Mouse (Mus musculus): Measurements from ENCODE around the gene Pld6. TPM values are rescaled to one million over a fixed set of nuclear protein-coding genes. Genes with fewer than 3 reads are reported as not detected.

Gene Pld6
- total RNA-seq (2021) = under 1 TPM; 0.21 to 0.47 TPM
- long read RNA-seq, experiment 1 = 0 reads
- long read RNA-seq, experiment 2 = 0 reads

GRCm38 (mm10) chr11:59787199-59787781 lies at the start of gene Pld6:
Gene Pld6, minus strand, starts transcription at chr11:59787645.
- peak; percentile 71 for DNase-seq

GRCm38 (mm10) chr11:59821625-59822024 lies 34.2 kb upstream of the Pld6 start:
- no peak for DNase-seq

GRCm38 (mm10) chr11:59817916-59818315 lies 30.5 kb upstream of the Pld6 start:
- no peak for DNase-seq

GRCm38 (mm10) chr11:59815482-59816065 lies 28.1 kb upstream of the Pld6 start:
- no peak for DNase-seq

GRCm38 (mm10) chr11:59814936-59815335 lies 27.5 kb upstream of the Pld6 start:
- DNase-seq = no peak

GRCm38 (mm10) chr11:59814311-59814710 lies 26.9 kb upstream of the Pld6 start:
- DNase-seq = no peak

- DNase-seq = no peak
These were observed 25.8 kb upstream of the Pld6 start for GRCm38 (mm10) chr11:59813276-59813675.

GRCm38 (mm10) chr11:59811211-59811610 lies 23.8 kb upstream of the Pld6 start:
- no peak for DNase-seq

- DNase-seq = no peak
These were observed 23.2 kb upstream of the Pld6 start for GRCm38 (mm10) chr11:59810480-59811158.

- DNase-seq = peak; percentile 81
These were observed 22.4 kb upstream of the Pld6 start, which contains the start of gene Flcn for GRCm38 (mm10) chr11:59809670-59810474. Gene Flcn, minus strand, starts transcription at chr11:59810016.

- no peak for DNase-seq
These were observed 21.7 kb upstream of the Pld6 start for GRCm38 (mm10) chr11:59809071-59809669.

- DNase-seq = no peak
These were observed 20.9 kb upstream of the Pld6 start for GRCm38 (mm10) chr11:59808170-59808960.

GRCm38 (mm10) chr11:59805656-59806055 lies 18.2 kb upstream of the Pld6 start:
- DNase-seq = no peak

- no peak for DNase-seq
These were observed 17.8 kb upstream of the Pld6 start for GRCm38 (mm10) chr11:59805256-59805655.

- peak; percentile 54 for DNase-seq
These were observed 17.1 kb upstream of the Pld6 start for GRCm38 (mm10) chr11:59804409-59805110.

GRCm38 (mm10) chr11:59803516-59803915 lies 16.1 kb upstream of the Pld6 start:
- no peak for DNase-seq

GRCm38 (mm10) chr11:59801881-59802280 lies 14.4 kb upstream of the Pld6 start:
- DNase-seq = no peak

GRCm38 (mm10) chr11:59800412-59800811 lies 13.0 kb upstream of the Pld6 start:
- no peak for DNase-seq

GRCm38 (mm10) chr11:59793390-59793789 lies 5.9 kb upstream of the Pld6 start:
- no peak for DNase-seq

GRCm38 (mm10) chr11:59789311-59789710 lies 1.9 kb upstream of the Pld6 start:
- no peak for DNase-seq

Data from gastrocnemius, postnatal 10 days (tissue).